In the genomic region with DNA sequence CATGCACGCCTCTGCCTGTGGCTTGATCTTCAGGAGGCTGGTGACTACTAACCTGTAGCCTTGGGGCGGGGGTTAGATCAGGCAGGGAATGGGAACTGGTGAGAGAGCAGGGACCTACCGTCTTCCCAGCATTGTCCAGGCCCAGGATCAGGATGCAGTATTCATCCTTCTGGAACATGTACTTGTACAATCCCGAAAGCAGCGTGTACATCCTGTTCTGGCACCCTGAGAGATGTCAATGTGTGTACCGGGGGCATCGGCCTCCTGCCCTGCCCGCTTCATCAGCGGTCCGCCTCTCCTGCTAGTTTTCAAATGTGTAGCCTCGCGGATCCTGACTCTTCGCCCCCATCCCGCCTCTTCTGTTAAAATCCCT, we compare ENCODE assay signal across 8 mouse cellular contexts. TPM values are rescaled to one million over a fixed set of nuclear protein-coding genes. Genes with fewer than 3 reads are reported as not detected.
DNase-seq lines count a peak whose midpoint lies in the region; ATAC-seq and TF ChIP-seq lines count a peak whose summit lies in the region.

No protein-coding gene starts in this region.

- peak; percentile 41 for DNase-seq in cerebellum, adult 11-12 months
- no peak for DNase-seq in cerebellum, adult 8-10 months
- DNase-seq in spleen, adult 2 months (ENCODE audit: low read depth in 1 of 2, low spot score in 2 of 2): no peak
- DNase-seq in spleen, postnatal 14 days (ENCODE audit: low spot score in 2 of 2): no peak
- no peak for DNase-seq in layer of hippocampus, adult 9-11 months
- no peak for DNase-seq in layer of hippocampus, postnatal 14 days (ENCODE audit: low spot score in 2 of 2)

- H3K36me3 ChIP-seq in spleen, adult 2 months (ENCODE audit: control insufficient read depth, insufficient read depth, low read length): peaks cover 29% of the 10 kb centered on the region
- H3K36me3 ChIP-seq in limb, embryonic 13.5 days: peaks cover 48% of the 10 kb centered on the region
- no peaks in the 10 kb centered on the region; the same call in 1 of the 2 replicates for H3K36me3 ChIP-seq in stomach, embryonic 16.5 days (ENCODE audit: control insufficient read depth, insufficient read depth, low read length)

- no peak for TF ChIP-seq POLR2A in spleen, adult 2 months (IDR thresholded peaks at IDR 0.05; ENCODE audit: low read depth, low read length)

- peak overlapping the region; percentile 89 for H3K27ac ChIP-seq in spleen, adult 2 months (ENCODE audit: insufficient read depth, low read length)
- peak overlapping the region; percentile 88 for H3K27ac ChIP-seq in limb, embryonic 13.5 days
- peak overlapping the region; percentile 86; the same call in 1 of the 2 replicates for H3K27ac ChIP-seq in stomach, embryonic 16.5 days (ENCODE audit: low read length)

- no peak for TF ChIP-seq CTCF in spleen, adult 2 months (IDR thresholded peaks at IDR 0.05; ENCODE audit: extremely low read depth, insufficient read depth, insufficient read length, insufficient replicate concordance)

- H3K9me3 ChIP-seq in limb, embryonic 13.5 days: no peaks in the 10 kb centered on the region
- no peaks in the 10 kb centered on the region for H3K9me3 ChIP-seq in stomach, embryonic 16.5 days (replicated peaks; ENCODE audit: control insufficient read depth, low read length)

- H3K4me3 ChIP-seq in spleen, adult 2 months (ENCODE audit: extremely low read depth, insufficient read depth, insufficient read length): peak overlapping the region; percentile 73
- peak overlapping the region; percentile 78 for H3K4me3 ChIP-seq in limb, embryonic 13.5 days
- H3K4me3 ChIP-seq in stomach, embryonic 16.5 days (replicated peaks; ENCODE audit: low read length): peak overlapping the region; percentile 81

- H3K4me1 ChIP-seq in spleen, adult 2 months (ENCODE audit: control insufficient read depth, insufficient read depth, insufficient read length): peaks cover 12% of the 10 kb centered on the region
- peaks cover 35% of the 10 kb centered on the region for H3K4me1 ChIP-seq in limb, embryonic 13.5 days
- peaks cover 23% of the 10 kb centered on the region for H3K4me1 ChIP-seq in stomach, embryonic 16.5 days (ENCODE audit: control insufficient read depth, insufficient read depth, low read length)

- WGBS in spleen, adult 2 months: 9% methylated on average over 14 of the region's 14 CpGs
- 8% methylated on average over 14 of the region's 14 CpGs for WGBS in limb, embryonic 13.5 days
- 6% methylated on average over 14 of the region's 14 CpGs for WGBS in stomach, embryonic 16.5 days

- H3K4me2 ChIP-seq in limb, embryonic 13.5 days (replicated peaks): peak overlapping the region; percentile 94
- H3K4me2 ChIP-seq in stomach, embryonic 16.5 days (ENCODE audit: low read depth, low read length): peak overlapping the region; percentile 96

- H3K27me3 ChIP-seq in spleen, adult 2 months (ENCODE audit: control insufficient read depth, insufficient read depth, low read length): no peaks in the 10 kb centered on the region
- H3K27me3 ChIP-seq in limb, embryonic 13.5 days: no peaks in the 10 kb centered on the region
- H3K27me3 ChIP-seq in stomach, embryonic 16.5 days (ENCODE audit: control insufficient read depth, insufficient read depth, low read length): no peaks in the 10 kb centered on the region

- H3K9ac ChIP-seq in limb, embryonic 13.5 days: peak overlapping the region; percentile 82
- peak overlapping the region; percentile 91 for H3K9ac ChIP-seq in stomach, embryonic 16.5 days (ENCODE audit: low read length)

- no peak for ATAC-seq in limb, embryonic 13.5 days (ENCODE audit: low FRiP score, low read depth)
- ATAC-seq in stomach, embryonic 16.5 days (ENCODE audit: insufficient read depth, low FRiP score): no peak

RNA-seq across cellular contexts. Expression of a gene that starts 0.3 kb away (rescaled TPM):
- 44.7 and 45.7 TPM in 2 replicates for polyA plus RNA-seq in spleen, adult 2 months (2012; rRNA removed)
- 43.9 and 49.5 TPM in 2 replicates for polyA plus RNA-seq in limb, embryonic 13.5 days (2015; fragmentation: Nextera tagmentation; extraction: Ambion mirVana)
- polyA plus RNA-seq in stomach, embryonic 16.5 days (2015; fragmentation: Nextera tagmentation; extraction: Ambion mirVana): 34.5 and 35.6 TPM in 2 replicates
- total RNA-seq in layer of hippocampus, postnatal 14 days (2021): 10 to 100 TPM; 60.3 to 65.3 TPM

RNA-seq across cellular contexts. Expression of a gene that starts 0.7 kb away (rescaled TPM):
- polyA plus RNA-seq in spleen, adult 2 months (2012; rRNA removed): 32.8 and 35.4 TPM in 2 replicates
- polyA plus RNA-seq in limb, embryonic 13.5 days (2015; fragmentation: Nextera tagmentation; extraction: Ambion mirVana): 77.1 and 79.2 TPM in 2 replicates
- 53.7 and 59.5 TPM in 2 replicates for polyA plus RNA-seq in stomach, embryonic 16.5 days (2015; fragmentation: Nextera tagmentation; extraction: Ambion mirVana)
- total RNA-seq in layer of hippocampus, postnatal 14 days (2021): 10 to 100 TPM; 37.0 to 37.7 TPM

RNA-seq across cellular contexts. Expression of a gene that starts 15.4 kb away (rescaled TPM):
- 146 and 163 TPM in 2 replicates for polyA plus RNA-seq in spleen, adult 2 months (2012; rRNA removed)
- 26.5 and 28.1 TPM in 2 replicates for polyA plus RNA-seq in limb, embryonic 13.5 days (2015; fragmentation: Nextera tagmentation; extraction: Ambion mirVana)
- 17.8 and 19.9 TPM in 2 replicates for polyA plus RNA-seq in stomach, embryonic 16.5 days (2015; fragmentation: Nextera tagmentation; extraction: Ambion mirVana)
- 10 to 100 TPM; 32.1 to 32.8 TPM for total RNA-seq in layer of hippocampus, postnatal 14 days (2021)

RNA-seq across cellular contexts. Expression of a gene that starts 44.9 kb away (rescaled TPM):
- polyA plus RNA-seq in spleen, adult 2 months (2012; rRNA removed): 51.9 and 52.9 TPM in 2 replicates
- polyA plus RNA-seq in limb, embryonic 13.5 days (2015; fragmentation: Nextera tagmentation; extraction: Ambion mirVana): 43.2 and 48.8 TPM in 2 replicates
- 33.8 and 39.0 TPM in 2 replicates for polyA plus RNA-seq in stomach, embryonic 16.5 days (2015; fragmentation: Nextera tagmentation; extraction: Ambion mirVana)
- total RNA-seq in layer of hippocampus, postnatal 14 days (2021): 10 to 100 TPM; 39.7 to 42.8 TPM

RNA-seq across cellular contexts. Expression of a gene that starts 50.2 kb away (rescaled TPM):
- not detected in 2 replicates for polyA plus RNA-seq in spleen, adult 2 months (2012; rRNA removed)
- polyA plus RNA-seq in limb, embryonic 13.5 days (2015; fragmentation: Nextera tagmentation; extraction: Ambion mirVana): 0.84 and 3.3 TPM in 2 replicates
- polyA plus RNA-seq in stomach, embryonic 16.5 days (2015; fragmentation: Nextera tagmentation; extraction: Ambion mirVana): 34.0 and 37.1 TPM in 2 replicates
- 100 to 1,000 TPM; 793 to 798 TPM for total RNA-seq in layer of hippocampus, postnatal 14 days (2021)
